Mouse (Mus musculus) cerebellum, postnatal 36 days (tissue): Measurements from ENCODE around the gene Gdpd5.
A peak's percentile ranks its signal among the peaks of the same experiment; 100 is the strongest.

Experiments used
- DNase-seq, 2 experiments: peaks; one replicate each; pipeline ENCODE4 v3.0.0; 2021 to 2022; ENCODE audit warnings: mixed read lengths in 2 of 2

The Gdpd5 gene

DNA sequence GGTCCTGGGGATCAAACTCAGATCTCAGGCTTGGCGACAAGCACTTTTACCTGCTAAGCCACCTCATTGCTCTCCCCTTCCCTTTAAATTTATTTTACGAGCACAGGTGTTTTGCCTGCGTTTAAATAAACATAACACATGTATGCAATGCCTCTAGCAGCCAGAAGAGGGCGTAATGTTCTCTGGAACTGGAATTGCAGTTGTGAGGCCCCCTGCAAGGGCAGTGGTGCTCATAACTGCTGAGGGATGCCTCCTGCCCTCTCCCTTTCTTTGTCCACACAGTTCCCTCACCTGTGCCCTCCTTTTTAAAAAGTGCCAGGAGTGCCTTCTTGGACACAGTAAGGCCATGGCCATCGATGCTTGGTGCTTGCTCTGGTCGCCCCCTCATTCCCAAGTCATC, 62.8 kb downstream of the Gdpd5 start:
- DNase-seq, result no peak

DNA sequence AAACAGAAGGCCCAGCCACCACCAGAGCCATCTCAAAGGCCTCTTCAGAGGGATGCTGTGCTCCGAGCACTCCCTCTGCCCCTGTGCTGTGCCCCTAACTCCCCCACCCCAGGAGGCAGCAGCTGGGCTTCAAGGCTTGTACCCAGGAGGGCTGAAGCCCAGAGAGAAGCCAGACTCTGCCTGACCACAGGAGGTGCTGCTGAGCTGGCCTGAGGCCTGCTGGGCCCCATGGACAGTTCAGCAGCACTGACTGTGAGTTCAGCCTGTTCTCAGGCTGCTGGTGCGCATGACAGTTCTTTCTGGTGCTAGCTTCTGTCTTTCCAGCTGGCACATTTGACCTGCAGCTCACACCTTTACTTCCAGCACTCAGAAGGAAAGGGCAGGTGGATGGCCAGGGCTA, 64.6 kb downstream of the Gdpd5 start:
- peak in 1 of 2 experiments; percentile 33 for DNase-seq

DNA sequence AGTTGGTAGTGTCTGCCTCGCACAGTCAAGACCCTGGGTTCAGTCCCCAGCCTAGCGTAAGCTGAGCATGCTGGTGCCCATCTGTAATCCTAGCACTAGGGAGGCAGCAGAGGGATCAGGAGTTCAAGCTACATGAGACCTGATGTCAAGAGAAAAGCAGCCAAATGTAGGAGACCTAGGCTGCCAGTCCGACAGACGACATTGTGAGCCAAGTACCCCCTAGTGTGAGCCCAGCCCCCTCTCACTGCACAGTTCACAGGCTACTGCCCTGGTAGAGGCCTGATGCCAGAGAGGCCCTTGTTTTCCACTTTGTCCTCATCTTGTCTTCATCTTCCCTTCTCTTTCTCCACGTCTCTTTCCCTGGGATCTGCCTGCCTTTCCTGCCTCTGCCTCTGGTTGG, 66.1 kb downstream of the Gdpd5 start:
- DNase-seq, result no peak

DNA sequence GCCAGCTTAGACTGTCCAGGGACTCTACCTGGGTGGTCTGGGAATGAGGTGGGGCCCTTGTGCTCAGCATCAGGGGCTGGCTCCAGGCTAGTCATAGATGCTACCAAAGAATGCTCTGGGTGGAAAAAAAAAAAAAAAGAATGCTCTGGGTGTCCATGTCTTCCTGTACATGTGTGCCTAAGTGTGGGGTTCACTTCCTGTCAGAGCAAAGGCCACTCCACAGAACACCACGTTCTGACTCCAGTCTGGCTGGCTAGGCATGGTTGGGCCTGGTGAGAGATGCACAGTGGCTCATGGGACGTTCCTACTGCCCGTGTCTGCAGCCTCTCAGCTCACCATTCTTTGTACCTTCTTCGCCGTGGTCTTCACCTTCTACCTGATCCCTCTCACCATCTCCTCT, 67.4 kb downstream of the Gdpd5 start:
- no peak for DNase-seq

DNA sequence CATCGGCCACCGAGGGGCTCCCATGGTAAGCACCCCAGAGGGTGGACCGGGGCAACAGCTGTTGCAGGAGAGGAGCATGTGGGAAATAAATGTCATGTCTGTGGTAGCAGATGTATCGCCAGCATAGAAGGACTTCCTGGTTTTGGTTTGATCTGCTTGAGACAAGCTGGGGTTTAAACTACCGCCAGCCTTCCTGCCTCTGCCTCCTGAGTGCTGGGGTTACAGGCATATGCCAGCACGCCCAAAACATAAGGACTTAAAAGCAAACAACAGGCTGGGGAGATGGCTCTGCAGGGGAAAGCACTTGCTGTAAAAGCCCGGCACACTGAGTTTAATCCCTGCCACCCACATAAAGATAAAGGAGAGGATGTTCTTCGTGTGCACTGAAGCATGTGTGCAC, 67.8 kb downstream of the Gdpd5 start:
- DNase-seq, result no peak

DNA sequence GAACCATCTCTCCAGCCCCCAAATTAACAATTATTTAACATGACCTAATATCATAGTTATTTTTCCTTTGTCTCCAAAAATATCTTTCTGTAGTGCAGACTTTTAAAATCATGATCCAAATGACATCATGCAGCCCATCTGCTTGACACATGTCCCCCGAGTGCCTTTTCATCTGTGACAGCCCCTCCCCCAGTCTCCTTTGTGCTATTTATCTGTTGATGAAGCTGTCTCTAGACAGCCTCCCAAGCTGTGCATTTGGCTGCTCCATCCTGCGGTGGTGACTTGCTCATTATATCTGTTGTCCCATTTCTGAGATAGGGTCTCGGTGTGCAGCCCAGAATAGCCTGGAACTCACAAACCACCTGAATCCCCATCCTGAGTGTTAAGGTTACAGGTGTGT, 68.5 kb downstream of the Gdpd5 start:
- DNase-seq, result no peak

DNA sequence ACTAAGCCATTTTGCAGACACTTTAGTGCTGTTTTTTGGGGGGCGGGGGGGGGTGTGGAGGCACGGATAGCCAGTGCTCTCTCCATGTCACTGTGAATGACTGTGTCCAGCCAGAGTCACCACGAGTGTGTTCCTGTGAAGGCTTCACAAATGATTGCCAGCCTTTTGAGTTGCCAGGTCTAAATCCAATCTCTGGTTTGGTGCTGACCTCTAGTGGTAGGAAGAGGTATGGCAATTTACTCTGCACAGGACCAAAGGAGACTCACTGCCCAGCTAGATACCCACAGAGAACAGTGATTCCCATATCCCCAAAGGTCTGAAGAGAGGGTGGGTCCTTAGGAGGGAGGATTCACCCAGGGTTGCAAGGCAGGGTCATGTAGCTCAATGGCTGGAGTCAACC, 69.5 kb downstream of the Gdpd5 start:
- DNase-seq, result peak; percentile 61 to 84

DNA sequence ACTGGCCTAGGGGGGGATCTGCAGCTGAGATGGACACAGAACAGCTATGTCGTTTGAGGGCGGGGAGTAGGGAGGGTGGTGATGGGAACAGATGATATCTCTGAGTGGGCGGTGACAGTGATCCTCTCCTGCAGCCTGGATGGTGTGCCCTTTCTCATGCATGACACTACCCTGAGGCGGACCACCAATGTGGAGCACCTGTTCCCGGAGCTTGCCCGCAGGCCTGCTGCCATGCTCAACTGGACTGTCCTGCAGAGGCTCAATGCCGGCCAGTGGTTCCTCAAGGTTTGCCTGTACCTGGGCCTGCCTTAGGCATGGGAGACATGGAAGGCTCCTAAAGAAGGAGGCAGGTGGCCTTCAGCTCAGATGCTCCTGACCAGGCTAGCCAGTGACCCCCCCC, 71.6 kb downstream of the Gdpd5 start:
- DNase-seq, result no peak

DNA sequence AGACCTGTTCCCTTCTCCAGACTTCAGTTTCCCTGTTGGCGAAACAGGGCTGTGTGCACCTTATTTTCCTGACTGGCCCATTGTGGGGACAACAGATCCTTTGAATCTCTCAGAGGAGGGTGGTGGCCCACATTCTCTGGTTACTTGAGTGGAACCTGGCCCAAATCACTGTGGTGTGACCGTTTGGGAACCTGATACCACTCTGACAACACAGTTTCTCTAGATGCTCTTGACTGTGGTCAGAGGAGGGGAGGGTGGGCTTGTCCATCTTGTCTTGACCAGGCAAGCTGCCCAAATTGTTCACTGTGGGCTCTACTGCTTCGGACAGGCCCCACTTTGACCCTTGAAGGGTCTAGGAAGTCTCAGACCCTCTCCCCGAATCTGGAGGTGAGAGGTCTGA, 72.8 kb downstream of the Gdpd5 start:
- no peak for DNase-seq

DNA sequence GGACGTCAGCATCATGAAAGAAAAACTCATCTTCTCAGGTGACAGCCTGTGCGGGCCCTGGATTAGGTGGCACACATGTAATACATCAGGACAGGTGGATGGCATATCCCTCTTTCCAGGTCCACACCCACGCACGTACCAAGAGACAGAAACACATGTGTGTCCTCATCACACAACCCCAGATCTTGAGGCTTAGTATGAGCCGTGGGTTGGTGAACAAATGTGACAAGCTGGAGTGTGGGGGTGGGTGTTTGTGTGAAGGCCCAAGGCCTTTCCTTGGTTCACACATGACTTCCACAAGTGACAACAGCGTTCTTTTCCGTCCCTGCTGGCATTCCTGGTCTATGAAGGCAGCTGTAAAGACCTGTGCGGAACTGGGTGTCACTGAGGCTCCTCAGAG, 77.6 kb downstream of the Gdpd5 start:
- DNase-seq, result no peak

DNA sequence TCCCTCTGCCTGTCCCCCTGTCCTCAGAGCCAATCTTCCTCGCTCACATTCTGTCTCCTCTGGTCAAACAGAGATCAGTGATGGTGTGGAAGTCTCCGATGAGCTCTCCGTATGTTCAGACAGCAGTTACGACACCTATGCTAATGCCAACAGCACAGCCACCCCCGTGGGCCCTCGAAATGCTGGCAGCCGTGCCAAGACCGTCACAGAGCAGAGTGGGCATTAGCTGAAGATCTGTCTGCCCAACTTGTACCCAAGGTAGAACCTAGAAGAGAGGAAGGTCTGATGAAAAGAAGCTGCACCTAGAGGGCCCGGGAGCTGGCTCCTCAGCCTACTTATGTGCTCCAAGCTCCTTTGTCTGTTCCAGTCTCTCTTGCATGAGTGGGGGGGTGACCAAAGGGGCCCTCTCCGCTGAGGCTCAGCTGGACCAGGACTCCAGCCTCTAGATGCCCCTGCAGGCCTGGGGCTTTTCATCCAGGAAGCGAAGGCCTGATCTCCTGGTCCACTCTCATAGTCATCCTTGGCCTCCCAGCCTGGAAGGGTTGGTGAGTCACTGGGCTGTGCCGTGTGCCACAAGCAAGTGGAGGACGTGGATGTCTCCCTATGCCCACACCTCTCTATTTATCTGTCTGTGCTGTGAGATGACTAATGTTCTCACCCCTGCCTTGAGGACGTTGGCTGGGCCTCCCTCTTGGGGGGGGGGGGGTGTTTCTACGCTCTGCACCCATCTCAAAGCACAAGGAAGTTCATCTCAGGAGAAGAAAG, 78.9 kb downstream of the Gdpd5 start:
- no peak for DNase-seq

DNA sequence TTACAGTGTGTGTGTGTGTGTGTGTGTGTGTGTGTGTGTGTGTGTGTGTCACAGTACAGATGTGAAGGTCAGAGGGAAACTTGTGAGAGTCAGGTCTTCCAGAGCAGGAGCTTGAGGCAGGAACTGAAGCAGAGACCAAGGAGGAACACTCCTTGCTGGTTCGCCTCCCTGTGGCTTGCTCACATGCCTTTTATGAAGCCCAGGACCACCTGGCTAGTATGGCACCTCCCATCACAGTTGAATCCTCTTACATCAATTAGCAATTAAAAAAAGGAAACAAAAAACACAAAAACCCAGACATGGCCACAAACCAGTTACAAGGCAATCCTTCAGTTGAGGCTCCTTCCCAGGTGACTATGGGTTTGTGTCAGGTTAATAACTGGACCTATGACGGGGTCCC, 81.9 kb downstream of the Gdpd5 start:
- no peak for DNase-seq

DNA sequence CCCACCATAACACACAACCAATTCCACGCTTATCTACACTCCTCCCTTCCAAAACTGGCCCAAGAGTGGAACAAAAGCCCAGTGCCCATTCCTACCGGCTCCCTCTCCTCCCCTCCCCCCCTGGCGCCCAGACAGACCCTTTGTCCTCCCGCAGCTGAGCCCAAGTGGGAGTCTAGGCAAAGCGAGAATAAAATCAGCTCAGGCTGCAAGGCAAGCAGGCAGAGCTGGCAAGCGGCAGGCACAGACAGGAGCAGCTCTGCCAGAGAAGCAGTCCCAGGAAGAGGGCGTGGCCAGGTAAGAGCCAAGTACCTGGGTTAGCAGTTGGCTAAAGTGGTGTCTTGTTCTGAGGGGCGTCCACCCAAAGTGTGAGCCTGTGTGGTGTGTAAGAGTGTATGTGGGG, 84.6 kb downstream of the Gdpd5 start, which contains the start of gene Klhl35:
Klhl35 (plus strand) TSS at position 194 of the 400 bp plus-strand sequence.
- DNase-seq, result peak in 1 of 2 experiments; percentile 28

DNA sequence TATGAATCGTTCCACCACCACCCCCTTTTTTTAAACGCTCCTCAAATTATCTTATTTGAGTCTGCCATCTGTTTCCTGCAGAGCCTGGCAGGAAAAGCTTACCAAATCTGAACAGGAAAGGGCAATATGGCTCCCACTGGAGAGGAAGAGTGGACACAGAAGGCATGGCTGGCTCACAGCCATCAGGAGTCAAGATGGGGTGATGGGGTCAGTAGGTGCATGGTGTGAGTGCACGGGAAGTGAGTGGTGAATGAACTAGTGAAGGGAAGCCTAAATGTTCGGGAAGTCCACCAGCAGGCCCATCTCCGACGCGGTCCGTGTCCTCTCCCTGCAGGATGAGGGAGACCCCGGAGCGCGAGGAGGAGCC, 86.7 kb downstream of the Gdpd5 start:
- DNase-seq, result peak; percentile 72 to 77

DNA sequence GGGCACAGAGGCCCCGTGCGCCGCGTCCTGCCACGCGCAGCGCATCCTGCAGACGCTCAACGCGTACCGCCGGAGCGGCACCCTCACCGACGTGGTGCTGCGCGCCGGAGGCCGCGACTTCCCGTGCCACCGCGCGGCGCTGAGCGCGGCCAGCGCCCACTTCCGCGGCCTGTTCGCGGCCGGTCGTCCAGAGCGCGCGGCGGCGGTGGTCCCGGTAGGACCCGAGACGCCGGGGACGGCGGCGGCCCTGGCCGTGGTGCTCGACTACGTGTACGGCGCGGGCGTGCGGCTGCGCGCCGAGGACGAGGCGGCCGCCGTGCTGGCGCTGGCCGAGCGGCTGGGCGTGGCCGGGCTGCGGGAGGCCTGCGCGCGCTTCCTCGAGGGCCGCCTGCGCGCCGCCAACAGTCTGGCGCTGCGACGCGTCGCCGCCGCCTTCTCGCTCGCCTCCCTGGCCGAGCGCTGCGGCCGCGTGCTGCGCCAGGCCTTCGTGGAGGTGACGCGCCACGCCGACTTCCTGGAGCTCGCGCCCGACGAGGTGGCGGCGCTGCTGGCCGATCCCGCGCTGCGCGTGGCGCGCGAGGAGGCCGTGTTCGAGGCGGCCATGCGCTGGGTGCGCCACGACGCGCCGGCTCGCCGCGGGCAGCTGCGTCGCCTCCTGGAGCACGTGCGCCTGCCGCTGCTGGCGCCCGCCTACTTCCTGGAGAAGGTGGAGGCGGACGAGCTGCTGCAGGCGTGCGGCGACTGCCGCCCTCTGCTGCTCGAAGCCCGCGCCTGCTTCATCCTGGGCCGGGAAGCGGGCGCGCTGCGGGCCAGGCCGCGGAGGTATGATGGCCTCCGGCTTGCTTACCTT, 87.3 kb downstream of the Gdpd5 start:
- DNase-seq, result peak; percentile 39 to 52

DNA sequence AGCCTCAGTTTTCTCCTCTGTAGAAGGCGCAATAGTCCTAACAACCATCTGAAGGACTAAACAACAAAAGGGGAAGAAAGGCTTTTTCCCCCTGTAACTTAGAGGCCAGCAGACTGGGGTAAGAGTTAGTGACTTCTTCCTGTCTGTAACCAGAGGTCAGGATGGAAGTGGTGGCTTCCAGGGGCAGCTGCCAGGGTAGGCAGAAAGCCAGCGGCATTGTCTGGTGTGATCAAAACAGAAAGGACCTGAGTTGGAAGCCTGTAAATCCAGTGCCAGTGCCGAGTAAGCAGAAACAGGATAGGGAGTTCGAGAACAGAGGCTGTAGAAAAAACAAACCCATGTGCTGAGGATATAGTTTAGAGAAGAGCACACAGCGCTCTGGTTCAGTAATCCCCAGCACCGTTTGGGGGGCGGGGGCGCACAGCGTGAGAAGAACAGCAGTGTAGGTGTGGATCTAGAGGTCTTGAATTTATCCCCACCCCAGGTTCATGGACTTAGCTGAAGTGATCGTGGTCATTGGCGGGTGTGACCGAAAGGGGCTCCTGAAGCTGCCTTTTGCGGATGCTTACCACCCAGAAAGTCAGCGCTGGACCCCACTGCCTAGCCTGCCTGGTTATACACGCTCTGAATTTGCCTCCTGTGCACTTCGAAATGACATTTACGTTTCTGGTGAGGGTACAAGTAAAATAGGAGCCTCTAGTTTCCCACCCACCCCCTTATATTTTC, 88.6 kb downstream of the Gdpd5 start:
- DNase-seq, result peak in 1 of 2 experiments; percentile 9

DNA sequence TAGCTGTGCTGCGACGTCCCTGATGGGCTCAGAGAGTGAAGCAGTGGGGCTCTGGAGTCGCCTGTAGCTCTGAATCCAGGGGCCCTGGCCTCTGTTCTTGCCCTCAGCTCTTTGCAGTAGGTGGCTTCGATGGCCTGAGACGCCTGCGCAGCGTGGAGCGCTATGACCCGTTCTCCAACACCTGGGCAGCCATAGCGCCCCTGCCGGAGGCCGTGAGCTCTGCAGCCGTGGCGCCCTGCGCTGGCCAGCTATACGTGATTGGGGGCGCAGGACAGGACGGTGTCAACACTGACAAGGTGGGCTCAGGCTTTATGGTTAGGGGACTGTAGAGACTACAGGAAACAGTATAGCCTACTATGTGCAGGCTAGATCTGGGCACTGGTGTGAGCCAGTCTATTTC, 90.4 kb downstream of the Gdpd5 start:
- peak in 1 of 2 experiments; percentile 15 for DNase-seq

DNA sequence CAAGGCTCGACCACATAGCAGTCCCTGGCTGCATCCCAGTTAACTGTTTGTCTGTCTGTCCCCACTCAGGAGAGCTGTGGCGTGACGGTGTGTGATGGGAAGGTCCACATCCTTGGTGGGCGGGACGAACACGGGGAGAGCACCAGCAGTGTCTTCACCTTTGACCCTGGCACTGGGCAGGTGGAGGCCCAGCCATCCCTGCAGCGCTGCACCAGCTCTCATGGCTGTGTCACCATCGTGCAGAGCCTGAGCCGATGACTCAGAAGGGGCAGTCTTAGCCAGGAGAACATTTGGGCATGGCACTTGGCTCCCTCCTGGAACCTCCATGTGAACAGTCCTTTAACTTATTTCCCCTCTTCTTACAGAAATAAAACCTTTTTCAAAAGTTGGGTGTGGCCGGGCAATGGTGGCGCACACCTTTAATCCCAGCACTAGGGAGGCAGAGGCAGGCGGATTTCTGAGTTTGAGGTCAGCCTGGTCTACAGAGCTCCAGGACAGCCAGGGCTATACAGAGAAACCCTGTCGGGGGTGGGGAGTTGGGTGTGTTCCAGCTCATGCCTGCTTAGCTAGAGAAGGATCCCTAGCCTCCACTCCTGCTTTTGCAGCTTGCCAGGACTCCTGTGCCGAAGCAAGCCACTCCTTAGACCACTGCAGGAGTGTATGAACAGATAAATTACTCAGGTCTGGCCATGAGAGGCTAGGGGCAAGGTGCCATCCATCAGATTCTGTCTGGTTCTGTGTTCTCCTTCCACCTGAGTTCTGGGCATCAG, 92.6 kb downstream of the Gdpd5 start:
- peak; percentile 54 to 56 for DNase-seq

DNA sequence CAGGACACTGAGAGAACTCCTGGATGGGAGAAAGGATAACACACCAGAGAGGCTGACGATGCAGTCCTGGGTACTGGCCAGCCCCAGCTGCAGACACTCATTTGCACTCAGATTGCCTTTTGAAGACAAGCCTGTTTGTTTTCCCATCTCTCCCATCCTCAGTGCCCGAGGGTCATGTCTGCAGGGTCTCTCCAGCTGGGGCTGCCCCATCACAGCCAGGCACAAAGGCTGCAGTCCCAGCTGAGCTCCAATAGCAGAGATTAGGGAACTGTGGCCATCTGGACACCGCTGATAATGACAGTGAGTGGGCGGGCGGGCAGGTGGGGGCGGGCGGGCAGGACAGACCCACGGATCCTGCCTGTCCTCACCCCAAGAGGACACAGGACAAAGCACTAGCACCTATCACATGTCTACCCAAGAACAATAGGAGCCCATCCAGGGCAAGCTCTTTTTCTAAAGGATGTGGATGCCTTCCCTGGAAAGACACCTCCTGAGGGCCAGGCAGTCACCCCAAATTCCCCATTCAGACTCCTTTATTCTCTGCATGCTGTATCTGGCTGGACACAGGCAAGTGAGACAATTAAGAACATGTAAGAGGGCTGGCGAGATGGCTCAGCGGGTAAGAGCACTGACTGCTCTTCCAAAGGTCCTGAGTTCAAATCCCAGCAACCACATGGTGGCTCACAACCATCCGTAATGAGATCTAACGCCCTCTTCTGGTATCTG, 93.8 kb downstream of the Gdpd5 start:
- DNase-seq, result no peak

DNA sequence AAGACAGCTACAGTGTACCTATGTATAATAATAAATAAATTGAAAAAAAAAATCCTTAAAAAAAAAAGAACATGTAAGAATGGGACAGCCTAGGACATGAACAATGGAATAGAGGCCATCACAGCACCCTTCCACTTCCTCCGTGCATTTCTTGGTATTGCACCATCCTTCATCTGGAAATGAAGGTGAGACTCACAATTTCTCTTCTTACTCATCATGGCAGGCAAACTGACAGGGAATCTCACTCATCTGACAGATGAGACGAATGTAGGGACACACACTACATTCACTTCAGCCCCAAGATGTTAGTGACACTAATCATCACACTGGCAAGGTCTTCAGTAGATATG, 94.3 kb downstream of the Gdpd5 start:
- DNase-seq, result no peak

DNA sequence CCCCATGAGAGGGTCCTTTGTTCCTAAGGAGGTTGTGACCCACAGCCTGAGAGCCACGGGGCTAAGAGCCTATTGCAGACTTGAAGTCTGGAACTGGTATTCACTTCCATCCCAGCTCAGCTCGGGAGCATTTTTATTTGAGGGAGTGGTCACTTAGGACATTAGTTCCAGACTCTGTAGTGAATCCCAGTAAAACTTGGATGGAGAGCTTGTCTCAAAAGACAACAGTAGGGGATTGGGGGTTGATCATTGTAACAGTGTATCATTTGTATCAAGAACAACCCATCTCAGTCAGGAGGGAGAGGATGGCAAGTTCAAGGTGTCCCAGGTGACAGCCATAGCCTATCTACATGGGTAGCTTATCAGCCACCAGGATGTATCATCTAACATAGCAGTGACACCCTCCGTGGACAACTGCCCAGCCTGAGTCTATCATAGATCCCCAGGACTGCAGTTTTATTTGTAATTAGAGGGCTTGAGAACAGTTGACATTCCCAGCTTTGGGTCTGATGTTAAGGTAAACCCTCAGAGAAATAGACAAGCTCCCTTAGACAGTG, 95.4 kb downstream of the Gdpd5 start:
- no peak for DNase-seq

DNA sequence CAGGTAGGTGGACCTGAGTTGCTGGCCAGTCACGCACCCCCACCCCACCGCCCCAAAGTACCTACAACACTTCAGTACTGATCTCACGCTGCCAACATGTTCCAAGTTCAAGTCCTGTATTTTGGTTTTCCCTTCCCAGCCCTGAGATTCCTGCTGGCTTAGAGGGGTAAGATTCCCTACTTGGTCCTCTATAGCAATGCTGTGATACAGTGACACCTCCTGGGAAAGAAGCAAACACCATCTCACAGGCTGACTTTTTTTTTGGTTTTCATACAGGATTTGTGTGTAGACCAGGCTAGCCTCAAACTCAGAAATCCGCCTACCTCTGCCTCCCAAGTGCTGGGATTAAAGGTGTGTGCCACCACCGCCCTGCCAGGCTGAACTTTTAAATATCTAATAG, 96.0 kb downstream of the Gdpd5 start:
- DNase-seq, result no peak
